Mouse (Mus musculus) olfactory bulb, adult 2 months (tissue): Measurements from ENCODE around the gene Klrb1. TPM values are rescaled to one million over a fixed set of nuclear protein-coding genes. Genes with fewer than 3 reads are reported as not detected.

Experiments
- H3K27ac ChIP-seq: fragments of 200-500 bp; 2 replicates; pipeline ENCODE4 v1.5.1; 2012; ENCODE audit warnings: low read depth, low read length; ENCODE audit not compliant: insufficient read depth
- H3K4me1 ChIP-seq: fragments of 200-500 bp; 2 replicates; pipeline ENCODE4 v1.6.1; 2012; ENCODE audit warnings: low read length; ENCODE audit not compliant: control insufficient read depth, insufficient read depth
- H3K4me3 ChIP-seq: fragments of 200-500 bp; 2 replicates; pipeline ENCODE4 v1.5.1; 2012; ENCODE audit warnings: mild to moderate bottlenecking, low read depth, low read length, moderate library complexity; ENCODE audit not compliant: insufficient read depth
- CTCF ChIP-seq: fragments of 200-500 bp; IDR thresholded peaks from 2 replicates; pipeline ENCODE4 v1.5.1; 2012; ENCODE audit warnings: low read depth, mild to moderate bottlenecking, low read length, moderate library complexity; ENCODE audit not compliant: insufficient read depth
- POLR2A ChIP-seq: fragments of 200-500 bp; IDR thresholded peaks from 2 replicates; pipeline ENCODE4 v1.6.1; 2012; ENCODE audit warnings: mild to moderate bottlenecking, low read depth, low read length, moderate library complexity; ENCODE audit not compliant: insufficient read depth
- WGBS: fragments of 180-500 bp; shearing (Covaris S2); methylation state at CpG from one replicate; pipeline ENCODE4 v1.1.7; 2018; 5-methylcytosine and 5-hydroxymethylcytosine counted together
- polyA plus RNA-seq: library from polyadenylated mRNA; stranded (reverse); fragments of >200 nt; gene quantifications from 2 replicates; pipeline ENCODE4 v1.2.4, GENCODE M21; 2012; ENCODE audit warnings: low replicate concordance; ENCODE audit not compliant: missing spikeins, insufficient read depth, insufficient read length

Klrb1 gene
- polyA plus RNA-seq, 1 experiment: not detected

GRCm38 (mm10) chr6:128734896-128735295, 12.0 kb upstream of the Klrb1 start:
- Histone ChIP-seq H3K27ac (no peak overlapping the region), H3K4me3 (no peak overlapping the region), H3K4me1 (no peaks in the 10 kb centered on the region)
- no peak for TF ChIP-seq CTCF
- TF ChIP-seq POLR2A: no peak

- no peak for TF ChIP-seq CTCF
- no peak for TF ChIP-seq POLR2A
- Histone ChIP-seq H3K4me3 (no peak overlapping the region), H3K4me1 (no peaks in the 10 kb centered on the region), H3K27ac (no peak overlapping the region)
- WGBS: 74% methylated on average over 5 of the region's 5 CpGs
These were observed 11.2 kb upstream of the Klrb1 start for GRCm38 (mm10) chr6:128733908-128734679.

GRCm38 (mm10) chr6:128732032-128732431, 9.2 kb upstream of the Klrb1 start:
- H3K4me3 ChIP-seq: no peak overlapping the region
- no peaks in the 10 kb centered on the region for H3K4me1 ChIP-seq
- no peak for TF ChIP-seq CTCF
- no peak for TF ChIP-seq POLR2A
- 87% methylated on average over 3 of the region's 3 CpGs for WGBS
- no peak overlapping the region for H3K27ac ChIP-seq

GRCm38 (mm10) chr6:128701691-128702090, 21.2 kb downstream of the Klrb1 start:
- Histone ChIP-seq H3K27ac (no peak overlapping the region), H3K4me3 (no peak overlapping the region), H3K4me1 (no peaks in the 10 kb centered on the region)
- WGBS: 86% methylated on average over 3 of the region's 3 CpGs
- TF ChIP-seq CTCF: no peak
- TF ChIP-seq POLR2A: no peak

- H3K4me1 ChIP-seq: no peaks in the 10 kb centered on the region
- no peak overlapping the region for H3K27ac ChIP-seq
- no peak for TF ChIP-seq CTCF
- no peak for TF ChIP-seq POLR2A
- no peak overlapping the region for H3K4me3 ChIP-seq
These were observed 43.3 kb downstream of the Klrb1 start for GRCm38 (mm10) chr6:128679574-128679973.

- Histone ChIP-seq H3K27ac (no peak overlapping the region), H3K4me1 (no peaks in the 10 kb centered on the region), H3K4me3 (no peak overlapping the region)
- WGBS: 53% methylated on average over 4 of the region's 4 CpGs
- TF ChIP-seq CTCF (no peak), POLR2A (no peak)
These were observed 52.9 kb downstream of the Klrb1 start for GRCm38 (mm10) chr6:128669936-128670335.

- TF ChIP-seq POLR2A: no peak
- TF ChIP-seq CTCF: no peak
- Histone ChIP-seq H3K4me3 (no peak within 1 kb of the TSS), H3K4me1 (no peaks in the 10 kb centered on the region), H3K27ac (no peak within 1 kb of the TSS)
- 5% methylated on average over 1 of the region's 1 CpGs for WGBS
These were observed 60.7 kb downstream of the Klrb1 start, which contains the start of gene Clec2h for GRCm38 (mm10) chr6:128662206-128662605. TSS of gene Clec2h (plus strand) at chr6:128662385.

- Histone ChIP-seq H3K4me1 (no peaks in the 10 kb centered on the region), H3K27ac (no peak overlapping the region), H3K4me3 (no peak overlapping the region)
- 94% methylated on average over 1 of the region's 1 CpGs for WGBS
- TF ChIP-seq POLR2A (no peak), CTCF (no peak)
These were observed 61.6 kb downstream of the Klrb1 start for GRCm38 (mm10) chr6:128661249-128661648.

Other genes starting within 250 kb of the Klrb1 start
- not detected in 2 replicates for gene Pzp, start 196.3 kb downstream of the Klrb1 start, polyA plus RNA-seq
- not detected in 2 replicates for gene A2ml1, start 141.5 kb downstream of the Klrb1 start, polyA plus RNA-seq
- not detected in 2 replicates for gene Klrb1a, start 99.5 kb downstream of the Klrb1 start, polyA plus RNA-seq
- gene Clec2h, start 60.7 kb downstream of the Klrb1 start, polyA plus RNA-seq: not detected in 2 replicates
- not detected in 2 replicates for gene Klrb1c, start 66.2 kb upstream of the Klrb1 start, polyA plus RNA-seq
- gene Gm44511, start 103.3 kb upstream of the Klrb1 start, polyA plus RNA-seq: not detected in 2 replicates
- not detected in 2 replicates for gene Klrb1b, start 103.3 kb upstream of the Klrb1 start, polyA plus RNA-seq
- not detected in 2 replicates for gene Clec2i, start 164.5 kb upstream of the Klrb1 start, polyA plus RNA-seq
- not detected in 2 replicates for gene BC035044, start 168.1 kb upstream of the Klrb1 start, polyA plus RNA-seq
- not detected in 2 replicates for gene Clec2g, start 211.3 kb upstream of the Klrb1 start, polyA plus RNA-seq